Mouse (Mus musculus) forebrain, embryonic 12.5 days (tissue): Measurements from ENCODE around the gene Lamb3. TPM values are rescaled to one million over a fixed set of nuclear protein-coding genes. Genes with fewer than 3 reads are reported as not detected.

Source experiments
- ATAC-seq: fragments of 200-750 bp; cut with Nextera tagmentation; 2 replicates; pipeline ENCODE4 v1.8.0; 2017; ENCODE audit warnings: moderate TSS enrichment; ENCODE audit not compliant: low FRiP score
- H3K27ac ChIP-seq: fragments of 300-500 bp; sonication (generic); 2 replicates; pipeline ENCODE4 v1.5.1; 2016; ENCODE audit warnings: mild to moderate bottlenecking
- H3K27me3 ChIP-seq: fragments of 300-500 bp; sonication (generic); 2 replicates; pipeline ENCODE4 v1.6.1; 2016; ENCODE audit warnings: mild to moderate bottlenecking
- H3K36me3 ChIP-seq: fragments of 300-500 bp; sonication (generic); replicated peaks from 2 replicates; pipeline ENCODE4 v1.6.1; 2016; ENCODE audit warnings: mild to moderate bottlenecking
- H3K4me1 ChIP-seq: fragments of 300-500 bp; sonication (generic); 2 replicates; pipeline ENCODE4 v1.6.1; 2016
- H3K4me2 ChIP-seq: fragments of 300-500 bp; sonication (generic); 2 replicates; pipeline ENCODE4 v1.6.1; 2016; ENCODE audit warnings: mild to moderate bottlenecking, moderate library complexity
- H3K4me3 ChIP-seq: fragments of 300-500 bp; sonication (generic); replicated peaks from 2 replicates; pipeline ENCODE4 v1.5.1; 2016; ENCODE audit warnings: mild to moderate bottlenecking
- H3K9ac ChIP-seq: fragments of 300-500 bp; sonication (generic); 2 replicates; pipeline ENCODE4 v1.6.1; 2016; ENCODE audit warnings: mild to moderate bottlenecking
- H3K9me3 ChIP-seq: fragments of 300-500 bp; sonication (generic); 2 replicates; pipeline ENCODE4 v1.6.1; 2016
- WGBS: fragments of 180-500 bp; shearing (Covaris S2); methylation state at CpG from one replicate; pipeline ENCODE4 v1.1.7; 2016; 5-methylcytosine and 5-hydroxymethylcytosine counted together
- polyA plus RNA-seq: library from polyadenylated mRNA; unstranded; fragments of >200 nt; fragmentation: Nextera tagmentation; extraction: Ambion mirVana; gene quantifications from 2 replicates; pipeline ENCODE4 v1.2.1, GENCODE M21; 2016

The Lamb3 gene
- polyA plus RNA-seq, 1 experiment from 2014 or later = 0.77 TPM

GRCm38 (mm10) chr1:193330626-193331025 lies 123.1 kb downstream of the Lamb3 start:
- no peak overlapping the region for H3K9ac ChIP-seq
- no peaks in the 10 kb centered on the region for H3K36me3 ChIP-seq
- H3K27ac ChIP-seq = no peak overlapping the region
- no peaks in the 10 kb centered on the region for H3K27me3 ChIP-seq
- H3K4me1 ChIP-seq = peaks cover 19% of the 10 kb centered on the region
- peak; percentile 34; the same call in 1 of the 2 replicates for ATAC-seq
- no peaks in the 10 kb centered on the region for H3K9me3 ChIP-seq
- H3K4me3 ChIP-seq = no peak overlapping the region
- H3K4me2 ChIP-seq = no peak overlapping the region
- WGBS = 82% methylated on average over 7 of the region's 7 CpGs

- H3K36me3 ChIP-seq = no peaks in the 10 kb centered on the region
- peaks cover 19% of the 10 kb centered on the region for H3K4me1 ChIP-seq
- no peak overlapping the region for H3K4me3 ChIP-seq
- WGBS = 87% methylated on average over 13 of the region's 13 CpGs
- H3K27me3 ChIP-seq = no peaks in the 10 kb centered on the region
- no peak overlapping the region for H3K9ac ChIP-seq
- no peaks in the 10 kb centered on the region for H3K9me3 ChIP-seq
- no peak overlapping the region for H3K4me2 ChIP-seq
- no peak overlapping the region for H3K27ac ChIP-seq
- ATAC-seq = no peak
Measured at GRCm38 (mm10) chr1:193332018-193332417, 124.5 kb downstream of the Lamb3 start.

- no peak for ATAC-seq
- H3K27me3 ChIP-seq = no peaks in the 10 kb centered on the region
- no peak overlapping the region for H3K4me2 ChIP-seq
- H3K4me3 ChIP-seq = no peak overlapping the region
- no peaks in the 10 kb centered on the region for H3K36me3 ChIP-seq
- WGBS = 86% methylated on average over 1 of the region's 1 CpGs
- peaks cover 19% of the 10 kb centered on the region for H3K4me1 ChIP-seq
- H3K9ac ChIP-seq = no peak overlapping the region
- no peak overlapping the region for H3K27ac ChIP-seq
- no peaks in the 10 kb centered on the region for H3K9me3 ChIP-seq
Measured at GRCm38 (mm10) chr1:193332671-193333070, 125.2 kb downstream of the Lamb3 start.

DNA sequence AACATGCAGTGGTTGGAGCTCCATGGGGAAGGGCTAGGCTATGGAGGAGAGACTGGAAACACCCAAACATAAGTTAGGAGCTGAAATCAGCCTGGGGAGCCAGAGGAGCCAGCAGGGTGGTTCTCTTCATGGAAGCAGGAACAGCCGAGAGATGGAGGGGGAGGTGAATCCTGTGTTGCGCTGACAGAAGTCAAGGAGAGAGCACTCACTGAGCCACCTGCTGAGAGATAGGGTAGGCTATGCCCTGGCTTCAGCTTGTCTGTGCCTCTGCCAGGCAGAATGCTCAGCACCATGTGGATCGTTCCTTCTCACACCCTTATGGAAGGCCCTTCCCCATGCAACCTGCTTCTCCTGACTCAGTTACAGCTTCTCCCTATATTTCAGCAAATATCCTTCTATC lies 126.3 kb downstream of the Lamb3 start:
- WGBS = 80% methylated on average over 3 of the region's 3 CpGs

DNA sequence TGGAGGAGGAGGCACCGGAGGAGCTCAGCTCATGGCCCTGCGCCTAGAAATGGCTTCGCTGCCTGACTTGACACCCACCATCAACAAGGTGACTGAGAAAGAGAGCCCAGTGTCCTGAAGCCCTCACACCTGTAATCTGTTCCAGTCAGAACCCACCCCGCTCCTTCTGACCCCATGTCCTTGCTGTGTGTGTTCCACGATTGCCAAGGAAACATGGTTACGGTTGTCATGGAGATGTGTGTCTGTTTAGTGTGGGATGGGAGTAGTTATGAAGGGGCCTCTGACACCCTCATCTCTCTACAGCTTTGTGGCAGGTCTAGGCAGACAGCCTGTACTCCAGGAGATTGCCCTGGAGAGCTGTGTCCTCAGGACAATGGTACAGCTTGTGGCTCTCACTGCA lies 127.0 kb downstream of the Lamb3 start:
- Histone ChIP-seq H3K4me1 (peaks cover 27% of the 10 kb centered on the region), H3K9me3 (no peaks in the 10 kb centered on the region), H3K27ac (no peak overlapping the region), H3K36me3 (no peaks in the 10 kb centered on the region), H3K27me3 (no peaks in the 10 kb centered on the region), H3K9ac (no peak overlapping the region), H3K4me3 (no peak overlapping the region), H3K4me2 (no peak overlapping the region)
- peak; percentile 40; the same call in 1 of the 2 replicates for ATAC-seq
- WGBS = 79% methylated on average over 6 of the region's 6 CpGs

More for the DNA sequence above, 126.3 kb downstream of the Lamb3 start:
- no peaks in the 10 kb centered on the region for H3K27me3 ChIP-seq
- H3K9ac ChIP-seq = no peak overlapping the region
- H3K27ac ChIP-seq = no peak overlapping the region
- no peaks in the 10 kb centered on the region for H3K36me3 ChIP-seq
- no peak overlapping the region for H3K4me3 ChIP-seq
- H3K9me3 ChIP-seq = no peaks in the 10 kb centered on the region
- no peak for ATAC-seq
- no peak overlapping the region for H3K4me2 ChIP-seq
- peaks cover 26% of the 10 kb centered on the region for H3K4me1 ChIP-seq

DNA sequence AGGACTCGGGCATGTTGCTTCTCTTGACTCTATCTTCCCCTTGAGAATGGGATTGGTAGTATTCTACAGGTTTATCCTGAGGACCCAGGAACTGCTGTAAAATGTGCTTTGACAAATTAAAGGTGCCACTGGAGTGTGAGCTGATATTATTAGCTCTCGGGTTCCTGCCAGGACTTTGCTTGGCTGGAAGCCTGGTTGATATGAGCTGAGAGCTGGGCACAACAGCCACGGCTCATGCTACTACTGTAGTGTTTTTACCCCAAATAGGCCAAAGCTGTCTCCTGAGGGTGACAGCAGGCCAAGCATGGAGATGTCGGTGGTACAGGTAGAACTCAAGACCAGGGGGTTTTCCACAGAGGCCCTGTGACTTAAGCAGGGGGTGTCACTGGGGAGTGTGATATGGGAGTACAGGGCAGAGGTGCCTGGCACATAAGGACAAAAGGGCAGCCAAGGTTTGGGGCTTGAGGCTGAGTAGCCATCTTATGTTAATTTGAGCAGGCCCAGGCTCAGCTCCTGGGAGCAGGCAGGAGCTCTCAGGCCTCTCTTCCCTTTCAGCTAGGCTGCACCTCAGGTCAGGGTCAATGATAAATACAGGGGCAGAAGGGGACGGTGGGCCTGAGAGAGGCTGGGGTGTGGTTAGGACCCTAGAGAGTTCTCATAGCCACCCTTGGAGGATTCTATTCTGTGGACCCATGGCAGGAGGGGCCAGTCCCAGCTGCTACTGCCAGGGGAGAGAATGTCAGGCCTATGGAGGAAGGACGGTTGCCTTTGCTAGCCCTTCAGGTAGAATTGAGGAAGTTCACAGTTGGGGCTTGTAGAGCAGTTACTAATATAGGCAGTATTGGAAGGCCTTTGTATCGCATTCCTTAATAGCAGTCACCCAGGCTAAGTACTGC lies 128.9 kb downstream of the Lamb3 start:
- Histone ChIP-seq H3K27ac (no peak overlapping the region), H3K4me3 (no peak overlapping the region), H3K27me3 (no peaks in the 10 kb centered on the region), H3K4me1 (peaks cover 16% of the 10 kb centered on the region), H3K9me3 (no peaks in the 10 kb centered on the region), H3K4me2 (no peak overlapping the region), H3K36me3 (no peaks in the 10 kb centered on the region), H3K9ac (no peak overlapping the region)
- 79% methylated on average over 7 of the region's 7 CpGs for WGBS
- no peak for ATAC-seq

DNA sequence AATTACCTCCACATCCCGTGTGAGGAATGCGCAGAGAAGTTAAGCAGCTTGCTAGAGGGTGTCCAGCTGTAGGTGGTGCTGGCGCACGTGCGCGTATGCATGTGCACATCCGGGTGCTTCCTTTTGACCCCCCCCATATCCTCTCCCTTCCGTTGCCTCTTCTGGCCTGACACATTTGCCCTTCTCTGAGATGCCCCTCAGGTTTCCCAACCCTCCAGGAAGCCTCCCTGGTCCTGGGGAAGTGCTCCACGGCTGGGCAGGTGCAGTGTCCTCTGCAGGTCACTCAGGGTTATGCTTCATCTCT lies 129.5 kb downstream of the Lamb3 start:
- no peak for ATAC-seq
- WGBS = 83% methylated on average over 9 of the region's 9 CpGs
- H3K4me3 ChIP-seq = no peak overlapping the region

DNA sequence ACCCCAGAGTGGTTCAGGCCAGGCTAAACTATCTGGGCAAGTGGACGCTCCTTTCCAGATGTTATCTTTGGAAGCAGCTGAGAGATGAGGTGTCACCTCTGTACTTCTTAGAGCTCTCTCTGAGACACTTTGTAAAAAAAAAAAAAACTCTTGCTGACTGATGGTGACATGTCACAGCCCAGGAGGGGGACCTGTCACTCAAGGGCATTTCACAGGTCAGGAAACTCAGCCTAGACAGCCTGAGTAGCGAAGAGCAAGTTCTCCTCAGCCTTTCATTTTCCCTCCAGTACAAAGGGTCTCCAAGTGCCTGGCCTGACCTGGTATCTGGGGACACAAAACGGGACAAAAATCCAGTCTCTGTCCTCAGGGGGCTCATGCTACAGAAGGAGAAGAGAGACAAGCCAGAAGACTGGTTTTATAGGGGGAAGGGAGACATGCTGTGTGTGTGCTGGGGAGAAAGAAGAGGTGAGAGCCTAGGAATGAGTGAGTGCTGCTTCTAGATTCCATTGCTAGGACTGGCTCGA lies 130.3 kb downstream of the Lamb3 start:
- Histone ChIP-seq H3K4me2 (no peak overlapping the region), H3K9me3 (no peaks in the 10 kb centered on the region), H3K27me3 (no peaks in the 10 kb centered on the region), H3K9ac (no peak overlapping the region), H3K4me1 (peaks cover 16% of the 10 kb centered on the region), H3K36me3 (no peaks in the 10 kb centered on the region), H3K4me3 (no peak overlapping the region), H3K27ac (no peak overlapping the region)
- 58% methylated on average over 4 of the region's 4 CpGs for WGBS
- ATAC-seq = no peak

More for the DNA sequence above, 129.5 kb downstream of the Lamb3 start:
- no peaks in the 10 kb centered on the region for H3K9me3 ChIP-seq
- H3K27me3 ChIP-seq = no peaks in the 10 kb centered on the region
- no peak overlapping the region for H3K9ac ChIP-seq
- no peak overlapping the region for H3K27ac ChIP-seq
- no peaks in the 10 kb centered on the region for H3K36me3 ChIP-seq
- H3K4me2 ChIP-seq = no peak overlapping the region
- peaks cover 16% of the 10 kb centered on the region for H3K4me1 ChIP-seq

GRCm38 (mm10) chr1:193338363-193338995 lies 131.0 kb downstream of the Lamb3 start:
- ATAC-seq = no peak; the same call in 1 of the 2 replicates
- WGBS = 83% methylated on average over 9 of the region's 9 CpGs
- H3K9me3 ChIP-seq = no peaks in the 10 kb centered on the region
- no peak overlapping the region for H3K27ac ChIP-seq
- H3K9ac ChIP-seq = no peak overlapping the region
- H3K4me2 ChIP-seq = no peak overlapping the region
- no peaks in the 10 kb centered on the region for H3K27me3 ChIP-seq
- H3K4me1 ChIP-seq = peaks cover 16% of the 10 kb centered on the region
- H3K4me3 ChIP-seq = no peak overlapping the region
- H3K36me3 ChIP-seq = no peaks in the 10 kb centered on the region

DNA sequence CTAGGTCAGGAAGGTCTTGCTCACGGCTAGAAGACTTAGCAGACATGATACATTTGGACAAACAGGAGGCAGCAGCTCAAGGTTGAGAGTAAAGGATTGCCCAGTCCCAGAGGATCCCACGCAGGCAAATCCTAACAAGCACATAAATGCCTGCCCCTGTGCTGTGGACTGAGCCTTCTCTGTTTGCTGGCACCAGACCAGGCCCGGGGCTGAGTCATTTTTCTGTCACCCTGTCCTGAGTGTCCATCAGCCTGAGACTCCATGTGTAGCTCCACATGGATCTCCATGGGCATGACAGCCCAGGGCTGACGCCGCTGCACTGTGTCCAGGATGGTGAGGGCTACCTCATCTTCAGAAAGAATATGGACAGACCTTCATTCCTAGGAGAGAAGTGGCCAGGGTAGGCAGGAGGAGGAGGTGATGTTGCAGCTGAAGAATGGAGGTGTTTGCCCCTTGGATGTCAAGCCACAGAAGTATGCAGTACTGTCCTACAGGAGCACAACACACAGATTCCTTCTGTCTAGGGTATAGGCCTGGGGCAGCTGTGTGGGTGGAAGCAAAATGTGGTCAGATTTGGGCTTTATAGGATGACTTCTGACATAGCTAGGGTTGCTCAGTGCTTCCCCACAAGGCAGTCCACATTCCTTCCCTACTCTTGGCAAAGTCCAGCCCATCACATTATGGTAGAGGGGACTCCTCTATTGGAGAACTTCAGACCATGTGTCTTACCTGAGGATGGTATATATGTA lies 134.9 kb downstream of the Lamb3 start:
- WGBS = 91% methylated on average over 5 of the region's 5 CpGs
- no peak overlapping the region for H3K4me3 ChIP-seq
- no peaks in the 10 kb centered on the region for H3K27me3 ChIP-seq
- no peak overlapping the region for H3K27ac ChIP-seq
- H3K4me2 ChIP-seq = no peak overlapping the region
- H3K9ac ChIP-seq = no peak overlapping the region
- 0 out of 2 replicates have a peak, but pooled peaks cover 8% of the 10 kb centered on the region for H3K4me1 ChIP-seq
- ATAC-seq = no peak
- peaks cover under 1% of the 10 kb centered on the region; the same call in 1 of the 2 replicates for H3K36me3 ChIP-seq
- no peaks in the 10 kb centered on the region for H3K9me3 ChIP-seq

DNA sequence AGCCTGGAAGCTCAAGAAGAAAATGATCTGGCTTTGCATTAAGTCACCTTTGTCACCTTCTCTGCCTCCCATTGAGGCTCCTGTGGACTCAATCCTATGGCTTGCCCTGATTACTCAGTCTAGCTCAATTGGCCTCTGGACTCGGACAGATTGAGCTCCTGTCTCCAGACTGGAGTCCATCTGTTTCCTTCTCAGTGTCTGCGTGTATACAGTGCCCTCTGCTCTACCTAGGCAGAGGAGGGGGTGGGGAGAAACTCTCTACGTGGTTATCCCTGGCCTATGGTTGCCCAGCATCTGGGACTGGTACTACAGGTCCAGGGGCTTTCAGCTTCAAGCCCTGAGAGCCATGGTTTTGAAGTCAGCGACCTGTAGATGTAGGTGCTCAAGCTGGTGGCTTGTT lies 136.4 kb downstream of the Lamb3 start:
- H3K9ac ChIP-seq = no peak overlapping the region
- H3K4me1 ChIP-seq = 0 out of 2 replicates have a peak, but pooled peaks cover under 1% of the 10 kb centered on the region
- no peaks in the 10 kb centered on the region for H3K27me3 ChIP-seq
- no peaks in the 10 kb centered on the region for H3K9me3 ChIP-seq
- H3K4me2 ChIP-seq = no peak overlapping the region
- no peak for ATAC-seq
- H3K4me3 ChIP-seq = no peak overlapping the region
- peaks cover 14% of the 10 kb centered on the region for H3K36me3 ChIP-seq
- 69% methylated on average over 4 of the region's 4 CpGs for WGBS
- H3K27ac ChIP-seq = no peak overlapping the region

- Histone ChIP-seq H3K9me3 (no peaks in the 10 kb centered on the region), H3K4me3 (no peak overlapping the region), H3K4me1 (no peaks in the 10 kb centered on the region), H3K27ac (no peak overlapping the region), H3K36me3 (peaks cover 23% of the 10 kb centered on the region), H3K27me3 (no peaks in the 10 kb centered on the region), H3K9ac (no peak overlapping the region), H3K4me2 (no peak overlapping the region)
- ATAC-seq = no peak
- 21% methylated on average over 2 of the region's 2 CpGs for WGBS
Measured at GRCm38 (mm10) chr1:193344976-193345375, 137.5 kb downstream of the Lamb3 start.
